Mouse (Mus musculus): ENCODE measurements around the gene Card14. TPM values are rescaled to one million over a fixed set of nuclear protein-coding genes. Genes with fewer than 3 reads are reported as not detected.
A peak's percentile ranks its signal among the peaks of the same experiment; 100 is the strongest.
"Not testable (repeated sequence)": the region's sequence is repeated elsewhere in the genome, so short reads cannot be mapped to it uniquely, and the experiment has no call there.

The Card14 gene
- 5.0 and 5.3 TPM in 2 replicates for polyA plus RNA-seq (2015; fragmentation: Nextera tagmentation; extraction: Ambion mirVana)

DNA sequence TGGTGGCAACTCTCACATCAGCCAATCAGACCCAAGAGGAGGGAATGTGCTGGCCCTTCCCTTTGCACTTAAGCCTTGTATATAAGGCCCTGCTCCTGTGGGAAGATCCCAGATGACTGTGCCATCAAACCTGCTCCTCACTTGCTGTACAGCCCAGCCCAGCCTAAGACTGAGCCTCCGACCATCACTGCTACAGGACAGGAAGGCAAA lies at the start of gene Card14:
Gene Card14, plus strand, starts transcription at position 111 of the 210 bp plus-strand sequence.
- Histone ChIP-seq H3K27me3 (peaks cover 12% of the 10 kb centered on the region), H3K4me2 (peak within 1 kb of the TSS; percentile 24), H3K4me1 (peaks cover 15% of the 10 kb centered on the region), H3K27ac (peak within 1 kb of the TSS; percentile 3; the same call in 1 of the 2 replicates), H3K9me3 (no peaks in the 10 kb centered on the region), H3K4me3 (peak within 1 kb of the TSS; percentile 16), H3K36me3 (no peaks in the 10 kb centered on the region), H3K9ac (0 out of 2 replicates have a peak within 1 kb of the TSS, but pooled peaks have one; percentile 7)
- ATAC-seq (ENCODE audit: insufficient number of reproducible peaks, low FRiP score, low TSS enrichment, low read depth): no peak; the same call in 1 of the 2 replicates
- 33% methylated on average over 1 of the region's 1 CpGs for WGBS

DNA sequence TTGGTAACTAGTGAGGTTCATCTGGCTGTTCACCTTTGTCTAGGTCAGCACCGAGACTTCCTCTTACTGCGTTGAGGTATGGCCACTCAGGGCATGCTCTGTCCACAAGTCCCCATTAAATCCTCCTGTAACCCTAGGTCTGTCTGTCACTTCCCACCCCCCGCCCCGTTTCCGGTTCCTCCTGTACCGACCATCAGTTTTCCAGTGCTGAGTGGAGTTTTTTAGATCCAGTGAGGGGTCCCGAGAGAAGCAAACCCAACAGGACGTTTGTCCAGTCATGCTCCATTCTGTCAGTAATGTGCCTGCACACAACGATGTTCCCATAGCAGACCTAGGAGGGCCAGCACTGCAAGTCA lies 49.4 kb upstream of the Card14 start:
- Histone ChIP-seq H3K27ac (peak overlapping the region; percentile 61), H3K4me2 (peak overlapping the region; percentile 42), H3K9ac (peak overlapping the region; percentile 23; the same call in 1 of the 2 replicates), H3K9me3 (no peaks in the 10 kb centered on the region), H3K4me1 (peaks cover 6% of the 10 kb centered on the region; the same call in 1 of the 2 replicates), H3K4me3 (peak overlapping the region; percentile 31), H3K36me3 (no peaks in the 10 kb centered on the region), H3K27me3 (no peaks in the 10 kb centered on the region)
- WGBS: 51% methylated on average over 9 of the region's 9 CpGs
- ATAC-seq (ENCODE audit: insufficient number of reproducible peaks, low FRiP score, low TSS enrichment, low read depth): no peak

DNA sequence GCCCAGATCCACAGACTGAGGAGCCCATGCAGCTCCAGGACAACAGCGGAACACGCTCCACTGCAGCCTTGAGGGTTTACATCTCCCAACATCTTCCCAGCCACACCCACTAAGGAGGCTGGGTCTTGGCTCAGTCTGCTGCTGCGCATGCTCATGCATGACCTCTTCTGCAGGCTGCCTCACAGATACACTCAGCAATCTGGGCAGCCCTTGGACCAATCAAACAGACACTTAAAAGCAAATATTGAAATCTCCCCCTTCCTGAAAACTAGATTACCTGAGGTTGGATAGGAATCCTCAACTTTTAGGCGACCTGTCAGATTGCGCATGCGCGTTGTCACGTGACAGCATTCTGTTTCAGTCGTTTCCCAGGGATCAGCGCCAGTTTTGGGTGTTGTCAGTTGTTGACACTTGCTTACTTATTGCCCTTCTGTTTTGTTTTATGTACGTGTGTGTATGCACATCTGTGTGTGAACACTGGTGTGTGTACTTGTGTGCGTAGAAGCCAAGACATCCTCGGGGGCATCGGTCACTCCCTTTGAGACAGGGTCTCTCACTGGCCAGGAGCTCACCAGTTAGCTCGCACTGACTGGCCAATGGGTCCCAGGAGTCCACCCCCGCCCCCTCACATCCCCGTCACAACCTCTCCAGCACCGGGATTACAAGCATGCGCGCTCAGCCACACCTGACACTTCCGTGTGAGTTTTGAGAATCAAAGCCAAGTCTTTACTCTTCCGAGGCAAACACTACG lies 48.8 kb upstream of the Card14 start:
- peak overlapping the region; percentile 42 for H3K4me2 ChIP-seq
- peaks cover 3% of the 10 kb centered on the region; the same call in 1 of the 2 replicates for H3K4me1 ChIP-seq
- H3K27ac ChIP-seq: peak overlapping the region; percentile 61
- peak; percentile 66; the same call in 1 of the 2 replicates for ATAC-seq (ENCODE audit: insufficient number of reproducible peaks, low FRiP score, low TSS enrichment, low read depth)
- H3K9me3 ChIP-seq: no peaks in the 10 kb centered on the region
- peak overlapping the region; percentile 31 for H3K4me3 ChIP-seq
- H3K9ac ChIP-seq: peak overlapping the region; percentile 23; the same call in 1 of the 2 replicates
- 57% methylated on average over 23 of the region's 23 CpGs for WGBS
- H3K27me3 ChIP-seq: no peaks in the 10 kb centered on the region
- no peaks in the 10 kb centered on the region for H3K36me3 ChIP-seq

DNA sequence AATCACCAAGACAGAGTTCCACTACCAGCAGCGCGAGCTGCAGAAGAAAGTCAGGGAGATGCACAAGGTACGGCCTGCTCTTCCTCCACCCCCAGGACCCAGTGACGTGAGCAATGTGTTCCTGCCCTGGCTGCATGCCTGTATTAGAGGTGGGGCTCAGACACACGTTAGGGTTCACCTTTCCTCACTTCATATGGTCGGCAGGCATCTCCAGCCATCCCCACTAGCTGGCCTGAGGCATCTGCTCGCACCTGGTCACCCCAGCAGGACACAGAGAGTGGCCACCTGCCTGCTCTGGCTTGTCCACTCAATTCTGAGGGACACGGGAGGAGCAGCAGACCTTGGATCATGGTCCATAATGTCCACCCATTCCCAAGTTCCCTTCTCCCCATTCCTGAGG lies 47.6 kb upstream of the Card14 start:
- ATAC-seq (ENCODE audit: insufficient number of reproducible peaks, low FRiP score, low TSS enrichment, low read depth): no peak
- Histone ChIP-seq H3K4me3 (no peak overlapping the region), H3K36me3 (no peaks in the 10 kb centered on the region), H3K4me1 (peaks cover 3% of the 10 kb centered on the region; the same call in 1 of the 2 replicates), H3K9me3 (no peaks in the 10 kb centered on the region), H3K4me2 (no peak overlapping the region), H3K9ac (no peak overlapping the region), H3K27me3 (no peaks in the 10 kb centered on the region), H3K27ac (no peak overlapping the region)
- WGBS: 82% methylated on average over 8 of the region's 8 CpGs

DNA sequence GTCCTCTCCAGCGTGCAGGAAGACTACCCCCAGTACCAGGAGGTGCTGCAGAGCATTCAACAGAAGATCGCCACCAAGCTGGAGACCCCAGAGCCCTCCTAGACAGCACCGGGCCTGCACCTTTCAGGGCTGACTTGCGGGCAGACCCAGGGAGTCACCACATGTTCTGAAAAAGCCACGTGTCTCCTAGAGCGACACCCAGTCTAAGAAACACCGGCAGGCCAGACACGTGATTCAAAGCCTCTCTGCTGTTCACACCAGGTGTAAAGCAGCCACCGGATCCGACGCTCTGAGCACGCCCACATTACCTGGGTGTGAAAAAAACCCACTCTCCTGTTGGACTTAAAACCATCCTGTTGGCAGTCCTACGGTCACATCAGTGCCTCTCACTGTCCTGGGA lies 43.2 kb upstream of the Card14 start:
- peaks cover 18% of the 10 kb centered on the region for H3K4me1 ChIP-seq
- no peaks in the 10 kb centered on the region for H3K36me3 ChIP-seq
- WGBS: 92% methylated on average over 13 of the region's 13 CpGs
- H3K4me2 ChIP-seq: no peak overlapping the region
- no peak overlapping the region for H3K4me3 ChIP-seq
- H3K27ac ChIP-seq: no peak overlapping the region
- ATAC-seq (ENCODE audit: insufficient number of reproducible peaks, low FRiP score, low TSS enrichment, low read depth): no peak
- H3K9ac ChIP-seq: no peak overlapping the region
- no peaks in the 10 kb centered on the region for H3K27me3 ChIP-seq
- H3K9me3 ChIP-seq: no peaks in the 10 kb centered on the region

DNA sequence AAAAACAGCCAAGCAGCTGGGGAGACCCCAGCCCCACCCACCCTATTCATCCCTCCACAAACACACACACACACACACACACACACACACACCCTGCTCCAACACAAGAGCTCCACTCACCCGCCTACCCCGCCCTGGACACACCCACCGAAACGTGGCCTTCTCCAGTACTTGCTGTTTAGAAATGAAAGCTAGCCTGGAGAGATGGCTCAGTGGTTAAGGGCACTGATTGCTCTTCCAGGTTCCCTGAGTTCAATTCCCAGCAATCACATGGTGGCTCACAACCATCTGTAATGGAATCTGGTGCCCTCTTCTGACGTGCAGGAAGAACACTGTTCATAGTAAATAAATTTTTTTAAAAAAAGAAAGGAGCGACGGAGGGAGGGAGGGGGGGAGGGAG lies 41.8 kb upstream of the Card14 start:
- H3K9me3 ChIP-seq: no peaks in the 10 kb centered on the region
- H3K27me3 ChIP-seq: no peaks in the 10 kb centered on the region
- no peak overlapping the region for H3K4me3 ChIP-seq
- H3K4me1 ChIP-seq: peaks cover 23% of the 10 kb centered on the region
- ATAC-seq (ENCODE audit: insufficient number of reproducible peaks, low FRiP score, low TSS enrichment, low read depth): no peak
- no peaks in the 10 kb centered on the region; the same call in 1 of the 2 replicates for H3K36me3 ChIP-seq
- WGBS: 72% methylated on average over 7 of the region's 7 CpGs
- no peak overlapping the region for H3K27ac ChIP-seq
- no peak overlapping the region for H3K9ac ChIP-seq
- H3K4me2 ChIP-seq: no peak overlapping the region

DNA sequence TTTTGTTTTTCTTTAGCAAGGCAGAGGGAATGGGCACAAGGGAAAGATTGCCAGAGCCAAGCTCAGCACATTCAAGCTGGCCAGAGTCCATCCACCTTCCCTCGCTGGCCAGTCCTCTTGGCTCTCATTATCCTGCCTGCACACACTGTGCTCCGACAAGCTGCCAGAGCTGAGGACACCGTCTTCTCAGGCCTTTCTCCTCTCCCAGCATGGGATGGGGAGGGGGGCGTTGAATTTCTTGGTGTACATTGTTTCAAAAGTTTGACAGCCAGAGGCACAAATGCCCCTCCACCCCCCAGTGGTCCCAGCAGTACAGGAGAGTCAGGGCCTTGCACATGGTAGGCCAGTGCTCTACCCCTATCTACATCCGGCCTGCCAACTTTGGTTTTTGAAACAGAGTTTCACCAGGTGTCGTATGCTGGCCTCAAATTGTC lies 40.3 kb upstream of the Card14 start:
- peaks cover 23% of the 10 kb centered on the region for H3K4me1 ChIP-seq
- H3K9ac ChIP-seq: no peak overlapping the region
- H3K4me2 ChIP-seq: peak overlapping the region; percentile 84
- WGBS: 51% methylated on average over 6 of the region's 6 CpGs
- H3K4me3 ChIP-seq: peak overlapping the region; percentile 75; the same call in 1 of the 2 replicates
- peak; percentile 22; the same call in 1 of the 2 replicates for ATAC-seq (ENCODE audit: insufficient number of reproducible peaks, low FRiP score, low TSS enrichment, low read depth)
- H3K27me3 ChIP-seq: no peaks in the 10 kb centered on the region
- no peaks in the 10 kb centered on the region for H3K9me3 ChIP-seq
- H3K36me3 ChIP-seq: peaks cover 7% of the 10 kb centered on the region
- H3K27ac ChIP-seq: no peak overlapping the region

DNA sequence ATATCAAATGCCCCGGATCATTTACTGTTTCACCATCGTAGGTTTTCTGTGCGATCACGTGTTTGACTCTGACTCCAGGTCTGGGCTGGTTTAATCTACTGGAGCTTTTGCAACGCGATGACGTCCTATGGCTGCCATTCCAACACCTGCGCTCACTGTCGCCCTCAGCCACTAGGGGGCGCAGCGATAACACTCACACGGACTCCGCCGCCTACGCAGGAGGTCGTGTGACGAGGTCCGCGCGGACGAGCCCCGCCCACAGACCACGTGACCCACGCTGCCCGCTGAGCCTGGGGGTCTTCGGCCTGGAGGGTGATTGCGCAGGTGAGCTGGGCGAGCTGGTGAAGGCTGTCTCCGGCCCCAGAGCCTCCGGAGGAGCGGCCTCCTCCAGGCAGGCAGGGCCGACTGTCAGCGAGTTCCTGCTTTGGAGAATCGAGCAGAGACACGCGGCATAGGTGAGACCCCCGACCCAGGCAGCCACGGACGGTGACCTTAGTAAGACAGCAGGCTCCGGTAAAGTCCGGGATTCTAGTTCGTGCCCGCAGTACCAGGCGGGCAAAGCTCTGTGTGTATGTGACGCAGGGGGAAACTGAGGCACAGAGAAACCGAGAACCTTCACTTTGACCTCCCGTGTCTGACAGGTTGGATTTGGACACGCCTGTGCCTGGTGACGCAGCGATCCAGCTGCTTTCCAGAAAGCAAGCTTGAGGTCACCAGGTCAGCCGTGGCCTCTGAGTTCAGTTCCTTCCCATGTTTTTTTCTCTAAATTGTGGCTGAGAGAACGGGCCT lies 39.6 kb upstream of the Card14 start, which contains the start of gene Gaa:
Gene Gaa, plus strand, starts transcription at position 120 of the 789 bp plus-strand sequence.
- Histone ChIP-seq H3K27me3 (no peaks in the 10 kb centered on the region), H3K4me1 (peaks cover 23% of the 10 kb centered on the region), H3K4me2 (peak within 1 kb of the TSS; percentile 84), H3K9me3 (no peaks in the 10 kb centered on the region), H3K27ac (0 out of 2 replicates have a peak within 1 kb of the TSS, but pooled peaks have one; percentile 28), H3K36me3 (peaks cover 14% of the 10 kb centered on the region), H3K9ac (peak within 1 kb of the TSS; percentile 60), H3K4me3 (peak within 1 kb of the TSS; percentile 75)
- peak; percentile 78 for ATAC-seq (ENCODE audit: insufficient number of reproducible peaks, low FRiP score, low TSS enrichment, low read depth)
- WGBS: 3% methylated on average over 52 of the region's 52 CpGs

DNA sequence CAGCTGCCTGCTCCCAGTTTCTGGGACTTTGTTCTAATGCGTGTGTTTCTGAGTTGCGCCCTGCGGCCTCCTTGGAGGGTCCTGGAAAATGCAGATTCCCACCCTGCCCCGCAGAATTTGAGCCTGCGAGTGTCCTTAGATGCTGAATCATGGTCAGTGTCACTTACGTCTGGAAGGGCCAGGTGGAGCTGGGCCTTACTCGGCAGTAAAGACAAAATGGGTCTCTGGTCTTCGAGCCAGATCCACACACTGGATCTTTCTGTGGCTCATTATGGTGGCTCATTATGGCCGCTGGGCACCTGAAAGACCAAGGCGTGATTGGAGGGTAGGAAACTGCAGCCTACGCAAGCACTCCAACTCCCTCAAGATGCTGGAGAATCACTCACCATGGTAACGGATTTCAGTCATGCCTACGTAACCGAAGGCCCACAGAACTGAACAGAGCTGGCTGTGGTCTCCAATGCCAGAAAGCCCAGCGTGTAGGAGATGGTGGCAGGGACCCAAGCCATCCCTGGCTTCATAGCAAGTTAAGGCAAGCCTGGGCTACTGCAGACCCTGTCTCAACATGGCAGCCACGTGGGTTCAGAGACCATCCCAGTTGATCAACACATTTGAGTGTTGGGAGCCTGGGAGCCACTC lies 38.9 kb upstream of the Card14 start:
- ATAC-seq (ENCODE audit: insufficient number of reproducible peaks, low FRiP score, low TSS enrichment, low read depth): no peak
- peaks cover 20% of the 10 kb centered on the region for H3K36me3 ChIP-seq
- peak overlapping the region; percentile 84 for H3K4me2 ChIP-seq
- 76% methylated on average over 16 of the region's 16 CpGs for WGBS
- peak overlapping the region; percentile 60; the same call in 1 of the 2 replicates for H3K9ac ChIP-seq
- peak overlapping the region; percentile 75 for H3K4me3 ChIP-seq
- peaks cover 23% of the 10 kb centered on the region for H3K4me1 ChIP-seq
- no peaks in the 10 kb centered on the region for H3K9me3 ChIP-seq
- H3K27me3 ChIP-seq: no peaks in the 10 kb centered on the region
- H3K27ac ChIP-seq: no peak overlapping the region

DNA sequence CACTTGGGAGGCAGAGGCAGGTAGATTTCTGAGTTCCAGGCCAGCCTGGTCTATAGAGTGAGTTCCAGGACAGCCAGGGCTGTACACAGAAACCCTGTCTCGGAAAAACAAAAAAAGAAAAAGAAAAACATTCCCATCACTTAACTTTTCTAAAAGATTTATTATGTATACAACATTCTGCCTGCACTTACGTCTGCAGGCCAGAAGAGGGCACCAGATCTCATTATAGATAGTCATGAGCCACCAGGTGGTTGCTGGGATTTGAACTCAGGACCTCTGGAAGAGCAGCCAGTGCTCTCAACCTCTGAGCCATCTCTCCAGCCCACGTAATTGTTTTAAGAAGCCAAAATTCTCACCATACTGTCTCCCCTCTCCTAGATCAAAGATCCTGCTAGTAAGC lies 35.1 kb upstream of the Card14 start:
- not testable (repeated sequence) for H3K4me2 ChIP-seq; ATAC-seq (ENCODE audit: insufficient number of reproducible peaks, low FRiP score, low TSS enrichment, low read depth); H3K4me3 ChIP-seq; H3K9ac ChIP-seq; H3K27ac ChIP-seq; H3K9me3 ChIP-seq; H3K27me3 ChIP-seq
- H3K36me3 ChIP-seq: peaks cover 47% of the 10 kb centered on the region
- peaks cover 19% of the 10 kb centered on the region for H3K4me1 ChIP-seq
- 79% methylated on average over 3 of the region's 3 CpGs for WGBS

DNA sequence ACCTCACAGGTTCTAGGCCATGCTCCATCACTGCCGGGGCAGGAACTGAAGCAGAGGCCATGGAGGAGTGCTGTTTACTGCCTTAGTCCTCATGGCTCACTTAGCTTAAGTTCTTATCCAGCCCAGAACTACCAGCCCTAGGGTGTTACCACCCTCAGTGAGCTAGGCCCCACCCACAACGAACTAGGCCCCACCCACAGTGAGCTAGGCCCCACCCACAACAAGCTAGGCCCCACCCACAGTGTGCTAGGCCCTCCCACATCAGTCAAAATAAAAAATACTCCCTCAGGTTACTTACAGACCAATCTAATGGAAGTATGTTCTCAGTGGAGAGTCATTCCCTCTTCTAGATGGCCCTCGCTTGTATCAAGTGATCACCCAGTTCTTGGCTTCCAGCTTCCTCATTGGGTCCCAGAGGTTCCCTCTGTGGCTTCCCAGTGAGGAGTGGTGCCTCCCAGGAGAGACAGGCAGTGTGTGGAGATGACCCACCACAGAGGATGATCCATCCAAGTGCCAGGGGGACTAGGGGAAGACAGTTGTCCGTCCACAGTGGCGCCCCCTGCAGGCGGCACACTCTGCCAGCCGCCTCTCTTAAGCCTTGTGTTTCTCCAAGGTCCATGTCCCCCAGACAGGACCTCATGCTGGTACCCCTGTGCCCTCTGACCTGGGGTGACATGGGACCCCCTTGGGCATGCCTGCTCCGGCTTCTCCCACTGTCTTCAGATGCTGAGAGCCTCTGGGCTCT lies 34.2 kb upstream of the Card14 start:
- Histone ChIP-seq H3K4me2 (no peak overlapping the region), H3K27ac (no peak overlapping the region), H3K9me3 (no peaks in the 10 kb centered on the region), H3K36me3 (peaks cover 53% of the 10 kb centered on the region), H3K9ac (no peak overlapping the region), H3K27me3 (no peaks in the 10 kb centered on the region), H3K4me1 (peaks cover 12% of the 10 kb centered on the region), H3K4me3 (no peak overlapping the region)
- ATAC-seq (ENCODE audit: insufficient number of reproducible peaks, low FRiP score, low TSS enrichment, low read depth): no peak
- 84% methylated on average over 8 of the region's 8 CpGs for WGBS

Measured in limb, embryonic 15.5 days (tissue).